Mouse (Mus musculus) monocyte, adult 2 months (primary cell): ENCODE data around the gene 1110032A03Rik.

Source experiments
- DNase-seq, 2 experiments: peaks; one replicate each; pipeline ENCODE4 v3.0.0; 2022; ENCODE audit warnings: low spot score in 2 of 2, low read depth in 1 of 2

The 1110032A03Rik gene

GRCm38 (mm10) chr9:50774026-50774462 is 1.3 kb downstream of the 1110032A03Rik start:
- peak in 1 of 2 experiments; percentile 25 for DNase-seq

GRCm38 (mm10) chr9:50770011-50770410 is 5.3 kb downstream of the 1110032A03Rik start:
- DNase-seq = no peak

GRCm38 (mm10) chr9:50768107-50769002 is 7.0 kb downstream of the 1110032A03Rik start, which contains the start of gene Fdxacb1:
Fdxacb1 (plus strand) TSS chr9:50768236.
- DNase-seq = peak; percentile 92 to 96

GRCm38 (mm10) chr9:50767531-50768106 is 7.7 kb downstream of the 1110032A03Rik start:
- no peak for DNase-seq

- DNase-seq = no peak
Measured at GRCm38 (mm10) chr9:50763331-50763730, 12.0 kb downstream of the 1110032A03Rik start.

GRCm38 (mm10) chr9:50761520-50762243 is 13.6 kb downstream of the 1110032A03Rik start:
- DNase-seq = no peak

- no peak for DNase-seq
Measured at GRCm38 (mm10) chr9:50756711-50757110, 18.6 kb downstream of the 1110032A03Rik start.

- no peak for DNase-seq
Measured at GRCm38 (mm10) chr9:50753947-50754346, 21.4 kb downstream of the 1110032A03Rik start.

GRCm38 (mm10) chr9:50752784-50753615 is 22.3 kb downstream of the 1110032A03Rik start:
- no peak for DNase-seq

- no peak for DNase-seq
Measured at GRCm38 (mm10) chr9:50752054-50752602, 23.2 kb downstream of the 1110032A03Rik start, which contains the start of gene Hspb2. Hspb2 (minus strand) TSS chr9:50752354.

GRCm38 (mm10) chr9:50751323-50751722 is 24.0 kb downstream of the 1110032A03Rik start, which contains the start of gene Cryab:
Cryab (plus strand) TSS chr9:50751325.
- no peak for DNase-seq

- no peak for DNase-seq
Measured at GRCm38 (mm10) chr9:50750706-50751105, 24.6 kb downstream of the 1110032A03Rik start.

GRCm38 (mm10) chr9:50746214-50746677 is 29.1 kb downstream of the 1110032A03Rik start, which contains the start of gene 2310030G06Rik:
2310030G06Rik (minus strand) TSS chr9:50746536.
- DNase-seq = no peak

- DNase-seq = no peak
Measured at GRCm38 (mm10) chr9:50745806-50746205, 29.5 kb downstream of the 1110032A03Rik start.

- no peak for DNase-seq
Measured at GRCm38 (mm10) chr9:50742744-50743143, 32.6 kb downstream of the 1110032A03Rik start.

GRCm38 (mm10) chr9:50742261-50742660 is 33.1 kb downstream of the 1110032A03Rik start:
- no peak for DNase-seq

- no peak for DNase-seq
Measured at GRCm38 (mm10) chr9:50740867-50741784, 34.2 kb downstream of the 1110032A03Rik start.

GRCm38 (mm10) chr9:50738914-50739870 is 36.1 kb downstream of the 1110032A03Rik start, which contains the start of gene Dixdc1:
Dixdc1 (minus strand) TSS chr9:50739517.
- DNase-seq = peak; percentile 55 to 81
